Mouse (Mus musculus): ENCODE results near the gene Adar. TPM values are rescaled to one million over a fixed set of nuclear protein-coding genes. Genes with fewer than 3 reads are reported as not detected.

The Adar gene
- polyA plus RNA-seq, 1 experiment, result 10.1 TPM

- Histone ChIP-seq H3K79me3 (ENCODE audit: low read depth) (no peaks in the 10 kb centered on the region), H3K79me2 (ENCODE audit: control insufficient read depth, insufficient read depth) (no peaks in the 10 kb centered on the region), H3K36me3 (ENCODE audit: control insufficient read depth, insufficient read depth) (peaks cover 21% of the 10 kb centered on the region), H3ac (ENCODE audit: control insufficient read depth, insufficient read length, low read depth) (no peak overlapping the region), H3K4me3 (ENCODE audit: insufficient read depth, poor library complexity, severe bottlenecking) (no peak overlapping the region), H3K27me3 (ENCODE audit: control insufficient read depth, insufficient read depth, insufficient read length) (no peaks in the 10 kb centered on the region)
- no peak for TF ChIP-seq CEBPB (IDR thresholded peaks at IDR 0.05; ENCODE audit: low read depth)
- no peak for TF ChIP-seq CTCF (IDR thresholded peaks at IDR 0.05; ENCODE audit: control insufficient read depth, insufficient read depth, insufficient read length)
- TF ChIP-seq MAX (IDR thresholded peaks at IDR 0.05), result no peak
Measured at GRCm38 (mm10) chr3:89786275-89786674, 71.5 kb downstream of the Adar start.

GRCm38 (mm10) chr3:89788680-89789352 lies 74.0 kb downstream of the Adar start:
- TF ChIP-seq MYOD1 (IDR thresholded peaks at IDR 0.05; ENCODE audit: control insufficient read depth, insufficient read length, low read depth) (no peak), USF1 (IDR thresholded peaks at IDR 0.05; ENCODE audit: low read depth) (no peak), CTCF (IDR thresholded peaks at IDR 0.05; ENCODE audit: control insufficient read depth, insufficient read depth, insufficient read length) (no peak)
- Histone ChIP-seq H3K36me3 (ENCODE audit: control insufficient read depth, insufficient read depth) (no peaks in the 10 kb centered on the region), H3K79me2 (ENCODE audit: control insufficient read depth, insufficient read depth) (no peaks in the 10 kb centered on the region), H3K27me3 (ENCODE audit: control insufficient read depth, insufficient read depth, insufficient read length) (no peaks in the 10 kb centered on the region), H3ac (ENCODE audit: control insufficient read depth, insufficient read length, low read depth) (no peak overlapping the region), H3K4me3 (ENCODE audit: insufficient read depth, poor library complexity, severe bottlenecking) (no peak overlapping the region), H3K79me3 (ENCODE audit: low read depth) (no peaks in the 10 kb centered on the region)

- Histone ChIP-seq H3K79me2 (ENCODE audit: control insufficient read depth, insufficient read depth) (no peaks in the 10 kb centered on the region), H3K4me3 (ENCODE audit: insufficient read depth, poor library complexity, severe bottlenecking) (no peak overlapping the region), H3K36me3 (ENCODE audit: control insufficient read depth, insufficient read depth) (no peaks in the 10 kb centered on the region), H3ac (ENCODE audit: control insufficient read depth, insufficient read length, low read depth) (no peak overlapping the region), H3K27me3 (ENCODE audit: control insufficient read depth, insufficient read depth, insufficient read length) (no peaks in the 10 kb centered on the region), H3K79me3 (ENCODE audit: low read depth) (no peaks in the 10 kb centered on the region)
- TF ChIP-seq CTCF (IDR thresholded peaks at IDR 0.05; ENCODE audit: control insufficient read depth, insufficient read depth, insufficient read length) (no peak), FOSL1 (IDR thresholded peaks at IDR 0.05; ENCODE audit: insufficient read depth, low read length, poor library complexity, severe bottlenecking) (no peak), MYOD1 (IDR thresholded peaks at IDR 0.05; ENCODE audit: control insufficient read depth, insufficient read length, low read depth) (no peak), MYOG (IDR thresholded peaks at IDR 0.05; ENCODE audit: control insufficient read depth, extremely low read depth, insufficient read length) (no peak), MAX (IDR thresholded peaks at IDR 0.05) (no peak), USF1 (IDR thresholded peaks at IDR 0.05; ENCODE audit: low read depth) (no peak), CEBPB (IDR thresholded peaks at IDR 0.05; ENCODE audit: low read depth) (no peak)
Measured at GRCm38 (mm10) chr3:89794616-89795015, 79.8 kb downstream of the Adar start.

GRCm38 (mm10) chr3:89795746-89796145 lies 80.9 kb downstream of the Adar start:
- no peak overlapping the region for H3K4me3 ChIP-seq (ENCODE audit: insufficient read depth, poor library complexity, severe bottlenecking)
- H3ac ChIP-seq (ENCODE audit: control insufficient read depth, insufficient read length, low read depth), result no peak overlapping the region
- H3K36me3 ChIP-seq (ENCODE audit: control insufficient read depth, insufficient read depth), result no peaks in the 10 kb centered on the region
- no peaks in the 10 kb centered on the region for H3K27me3 ChIP-seq (ENCODE audit: control insufficient read depth, insufficient read depth, insufficient read length)
- no peak for TF ChIP-seq MYOD1 (IDR thresholded peaks at IDR 0.05; ENCODE audit: control insufficient read depth, insufficient read length, low read depth)
- H3K79me2 ChIP-seq (ENCODE audit: control insufficient read depth, insufficient read depth), result no peaks in the 10 kb centered on the region
- H3K79me3 ChIP-seq (ENCODE audit: low read depth), result no peaks in the 10 kb centered on the region

- H3K79me3 ChIP-seq (ENCODE audit: low read depth), result no peaks in the 10 kb centered on the region
- no peaks in the 10 kb centered on the region for H3K27me3 ChIP-seq (ENCODE audit: control insufficient read depth, insufficient read depth, insufficient read length)
- H3K4me3 ChIP-seq (ENCODE audit: insufficient read depth, poor library complexity, severe bottlenecking), result no peak overlapping the region
- H3ac ChIP-seq (ENCODE audit: control insufficient read depth, insufficient read length, low read depth), result no peak overlapping the region
- no peaks in the 10 kb centered on the region for H3K79me2 ChIP-seq (ENCODE audit: control insufficient read depth, insufficient read depth)
- TF ChIP-seq FOSL1 (IDR thresholded peaks at IDR 0.05; ENCODE audit: insufficient read depth, low read length, poor library complexity, severe bottlenecking) (no peak), MYOD1 (IDR thresholded peaks at IDR 0.05; ENCODE audit: control insufficient read depth, insufficient read length, low read depth) (no peak), MAX (IDR thresholded peaks at IDR 0.05) (no peak), CEBPB (IDR thresholded peaks at IDR 0.05; ENCODE audit: low read depth) (no peak)
- H3K36me3 ChIP-seq (ENCODE audit: control insufficient read depth, insufficient read depth), result no peaks in the 10 kb centered on the region
Measured at GRCm38 (mm10) chr3:89796358-89796757, 81.5 kb downstream of the Adar start.

GRCm38 (mm10) chr3:89798518-89798917 lies 83.7 kb downstream of the Adar start:
- no peaks in the 10 kb centered on the region for H3K79me3 ChIP-seq (ENCODE audit: low read depth)
- H3K79me2 ChIP-seq (ENCODE audit: control insufficient read depth, insufficient read depth), result no peaks in the 10 kb centered on the region
- no peak overlapping the region for H3ac ChIP-seq (ENCODE audit: control insufficient read depth, insufficient read length, low read depth)
- no peak overlapping the region for H3K4me3 ChIP-seq (ENCODE audit: insufficient read depth, poor library complexity, severe bottlenecking)
- TF ChIP-seq USF1 (IDR thresholded peaks at IDR 0.05; ENCODE audit: low read depth) (no peak), CTCF (IDR thresholded peaks at IDR 0.05; ENCODE audit: control insufficient read depth, insufficient read depth, insufficient read length) (no peak), CEBPB (IDR thresholded peaks at IDR 0.05; ENCODE audit: low read depth) (no peak), MAX (IDR thresholded peaks at IDR 0.05) (no peak), MYOG (IDR thresholded peaks at IDR 0.05; ENCODE audit: control insufficient read depth, extremely low read depth, insufficient read length) (no peak), MYOD1 (IDR thresholded peaks at IDR 0.05; ENCODE audit: control insufficient read depth, insufficient read length, low read depth) (no peak), FOSL1 (IDR thresholded peaks at IDR 0.05; ENCODE audit: insufficient read depth, low read length, poor library complexity, severe bottlenecking) (no peak)
- no peaks in the 10 kb centered on the region for H3K36me3 ChIP-seq (ENCODE audit: control insufficient read depth, insufficient read depth)
- peaks cover 3% of the 10 kb centered on the region for H3K27me3 ChIP-seq (ENCODE audit: control insufficient read depth, insufficient read depth, insufficient read length)

Measured in C2C12 (cell line).